Mouse (Mus musculus) embryonic fibroblast, embryonic 13.5 days (primary cell): ENCODE measurements around the gene Ankfy1.

Experiments used
- CTCF ChIP-seq: IDR thresholded peaks from 2 replicates; pipeline ENCODE4 v1.5.1; 2011; ENCODE audit warnings: mild to moderate bottlenecking, control low read depth, low read length, moderate library complexity, borderline replicate concordance; ENCODE audit not compliant: insufficient read depth
- POLR2A ChIP-seq: IDR thresholded peaks from 2 replicates; pipeline ENCODE4 v1.6.1; 2011; ENCODE audit warnings: low read depth, mild to moderate bottlenecking, control low read depth, low read length, moderate library complexity

GRCm38 (mm10) chr11:72767716-72768115 lies 77.9 kb downstream of the Ankfy1 start:
- TF ChIP-seq POLR2A: no peak
- TF ChIP-seq CTCF: no peak
